Mouse (Mus musculus) CD8-positive naive resting alpha-beta T cell, adult 2 months (primary cell): ENCODE results near the gene Dcst2.

Experiments used
- DNase-seq, 2 experiments: peaks; one replicate each; pipeline ENCODE4 v3.0.0; 2022; ENCODE audit warnings: low read depth in 2 of 2, low spot score in 2 of 2

Gene Dcst2

DNA sequence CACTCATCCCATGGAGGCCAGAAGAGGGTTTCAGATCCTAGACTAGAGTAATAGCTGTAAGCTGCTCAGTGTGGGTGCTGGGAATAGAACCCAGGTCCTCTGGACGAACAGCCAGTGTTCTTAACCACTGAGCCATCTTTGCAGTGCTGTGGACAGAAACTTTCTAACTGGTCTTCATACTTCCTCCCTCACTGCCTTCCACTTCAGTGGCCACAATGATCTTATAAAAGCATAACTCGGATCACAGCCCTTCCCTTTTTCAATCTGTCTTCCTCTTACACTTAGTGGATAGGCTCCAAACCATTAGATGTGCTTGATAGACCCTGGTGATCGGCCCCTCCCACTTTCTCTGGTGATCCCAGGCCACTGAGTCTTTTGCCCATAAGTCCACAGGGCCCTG is 1.5 kb upstream of the Dcst2 start:
- no peak for DNase-seq

DNA sequence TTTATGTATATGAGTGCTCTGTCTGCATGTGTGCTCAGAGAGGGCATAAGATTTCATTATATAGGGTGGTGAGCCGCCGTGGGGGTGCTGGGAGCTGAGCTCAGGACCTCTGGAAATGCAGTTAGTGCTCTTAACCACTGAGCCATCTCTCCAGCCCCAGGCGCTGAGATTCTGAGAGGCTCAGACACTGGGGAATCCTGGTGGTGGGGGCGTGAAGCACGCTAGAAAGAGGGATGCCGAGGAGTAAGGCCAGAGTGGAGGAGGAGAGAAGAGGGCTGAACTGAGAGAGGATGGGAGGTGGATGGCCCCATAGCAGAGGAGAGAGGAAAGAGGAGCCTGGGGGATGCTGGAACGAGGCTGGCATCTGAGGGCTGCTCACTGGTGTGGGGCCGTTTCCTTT is 2.9 kb downstream of the Dcst2 start:
- DNase-seq = no peak

DNA sequence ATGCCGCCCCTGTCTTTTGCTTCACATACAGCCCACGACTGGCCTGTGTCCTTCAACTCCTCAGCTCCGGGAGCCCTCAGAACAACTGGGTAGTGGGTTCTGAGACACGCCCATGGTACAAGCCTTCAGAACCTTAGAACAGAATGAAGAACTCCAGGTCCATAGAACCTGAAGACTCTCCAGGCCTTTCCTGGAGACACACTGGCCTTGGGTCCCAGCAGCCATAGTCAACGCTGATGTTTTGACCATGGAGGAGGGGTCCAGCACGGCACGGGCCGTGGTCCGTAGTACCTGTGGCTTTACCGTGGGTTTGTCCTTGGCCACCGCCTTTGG is 3.3 kb downstream of the Dcst2 start, which contains the start of gene Dcst1:
Dcst1 (minus strand) TSS at position 101 of the 333 bp plus-strand sequence.
- DNase-seq = no peak

DNA sequence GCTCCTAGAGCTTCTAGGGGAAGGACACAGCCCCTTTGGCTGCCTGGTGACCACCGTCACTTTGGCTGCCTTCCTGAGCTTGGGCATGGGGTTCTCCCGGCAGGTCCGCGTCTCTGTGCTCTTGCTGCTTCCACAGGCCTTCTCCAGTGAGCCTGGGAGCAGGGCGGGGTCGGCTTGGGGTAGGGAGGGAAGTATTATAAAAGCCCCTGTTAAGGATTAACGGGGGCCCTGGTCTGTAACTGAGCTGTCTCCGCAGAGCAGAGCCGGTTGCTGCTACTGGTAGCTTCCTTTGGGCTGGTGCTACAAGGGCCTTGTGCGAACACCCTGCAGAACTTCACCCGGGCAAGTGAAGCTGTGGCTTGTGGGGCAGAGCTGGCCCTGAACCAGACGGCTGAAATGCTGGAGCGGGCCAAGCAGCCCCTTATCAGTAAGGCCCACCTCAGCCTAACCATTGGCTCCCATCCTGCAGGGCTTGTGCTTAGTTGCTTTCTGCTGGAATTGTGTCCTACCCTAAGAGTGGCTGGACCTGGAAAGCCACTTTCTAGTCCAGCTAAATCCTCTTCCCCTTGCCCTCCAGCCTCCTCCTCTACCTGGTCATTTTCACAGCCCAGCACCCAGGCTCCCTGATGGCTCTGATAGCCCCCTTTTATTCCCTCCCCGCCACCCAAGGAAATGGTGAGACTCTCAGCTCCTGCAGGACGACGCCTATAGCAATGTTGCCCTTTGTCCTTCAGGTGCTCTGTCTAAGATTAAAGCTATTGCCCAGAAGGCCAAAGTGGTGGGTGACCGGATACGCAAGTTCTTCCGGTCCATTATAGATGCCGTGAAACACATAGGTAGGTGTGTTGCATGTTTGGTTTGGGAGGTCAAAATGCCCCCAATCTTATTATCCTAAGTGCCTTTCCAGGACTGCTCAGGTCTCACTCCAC is 4.0 kb downstream of the Dcst2 start:
- no peak for DNase-seq

DNA sequence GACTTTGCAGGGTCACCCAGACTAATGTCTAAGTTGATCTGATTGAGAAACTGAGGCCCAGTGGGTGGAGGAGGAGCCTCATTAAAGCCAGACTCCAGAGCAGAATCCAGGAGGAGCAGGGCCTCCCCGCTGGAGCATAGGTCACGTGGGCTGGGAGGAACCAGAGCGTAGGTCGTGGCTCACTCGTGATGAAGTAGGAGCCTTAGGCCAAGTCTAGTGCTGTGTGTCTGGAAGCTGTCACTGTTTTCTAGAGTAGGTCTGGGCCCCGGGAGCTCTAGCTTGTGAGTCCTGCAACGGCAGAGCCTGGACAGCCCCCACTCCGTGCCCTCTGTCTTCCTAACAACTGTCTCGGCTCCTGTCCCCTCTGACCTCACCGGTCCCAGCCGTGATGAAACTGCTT is 5.6 kb downstream of the Dcst2 start:
- no peak for DNase-seq

DNA sequence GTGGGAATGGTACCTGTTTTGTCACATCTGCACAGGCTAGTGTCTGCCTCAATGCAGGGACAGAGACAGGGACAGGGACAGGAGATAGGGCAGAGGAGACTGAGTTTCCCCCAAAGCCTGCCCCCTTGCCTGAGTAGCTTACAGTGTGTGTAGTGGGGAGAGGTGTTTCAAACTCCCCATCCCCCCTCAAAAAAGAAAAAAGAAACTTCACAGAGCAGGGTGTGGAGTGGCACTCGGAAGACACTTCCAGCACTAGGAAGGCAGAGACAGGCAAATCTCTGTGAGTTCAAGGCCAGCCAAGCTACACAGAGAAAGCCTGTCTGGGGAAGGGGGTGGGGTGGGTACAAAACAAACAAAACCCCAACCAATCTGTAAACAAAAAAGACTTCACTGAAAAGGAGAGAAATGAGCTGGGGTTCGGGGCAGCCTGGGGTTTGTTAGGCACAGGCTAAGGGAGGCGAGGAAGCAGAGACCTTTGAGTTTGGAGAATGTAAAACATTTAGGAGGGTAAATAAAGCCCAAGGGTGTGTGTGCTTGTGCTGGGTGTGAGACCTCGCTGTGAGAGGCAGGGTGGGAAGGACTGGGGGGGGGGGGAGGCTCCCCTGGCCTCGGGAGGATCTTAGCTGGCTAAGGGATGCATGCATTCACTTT is 11.9 kb downstream of the Dcst2 start:
- DNase-seq = no peak

DNA sequence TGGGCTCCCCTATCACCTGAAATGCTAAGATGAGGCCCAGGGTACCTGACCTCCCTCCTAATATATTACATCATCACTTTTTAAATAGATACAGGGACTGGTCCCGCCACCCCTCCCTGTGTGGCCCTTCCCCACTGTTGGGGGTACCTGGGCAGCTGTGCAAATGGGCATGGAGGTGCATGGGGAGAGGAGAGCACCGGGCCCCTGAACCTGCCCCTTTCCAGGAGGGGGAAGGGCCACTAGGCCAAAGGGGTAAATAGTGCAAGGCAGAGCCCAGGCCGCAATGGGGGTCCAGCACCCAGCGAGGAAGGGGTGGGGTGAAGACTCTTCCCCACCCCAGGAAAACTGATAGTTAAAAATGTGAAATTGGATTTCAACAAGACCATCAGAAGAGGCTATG is 16.1 kb downstream of the Dcst2 start:
- no peak for DNase-seq

DNA sequence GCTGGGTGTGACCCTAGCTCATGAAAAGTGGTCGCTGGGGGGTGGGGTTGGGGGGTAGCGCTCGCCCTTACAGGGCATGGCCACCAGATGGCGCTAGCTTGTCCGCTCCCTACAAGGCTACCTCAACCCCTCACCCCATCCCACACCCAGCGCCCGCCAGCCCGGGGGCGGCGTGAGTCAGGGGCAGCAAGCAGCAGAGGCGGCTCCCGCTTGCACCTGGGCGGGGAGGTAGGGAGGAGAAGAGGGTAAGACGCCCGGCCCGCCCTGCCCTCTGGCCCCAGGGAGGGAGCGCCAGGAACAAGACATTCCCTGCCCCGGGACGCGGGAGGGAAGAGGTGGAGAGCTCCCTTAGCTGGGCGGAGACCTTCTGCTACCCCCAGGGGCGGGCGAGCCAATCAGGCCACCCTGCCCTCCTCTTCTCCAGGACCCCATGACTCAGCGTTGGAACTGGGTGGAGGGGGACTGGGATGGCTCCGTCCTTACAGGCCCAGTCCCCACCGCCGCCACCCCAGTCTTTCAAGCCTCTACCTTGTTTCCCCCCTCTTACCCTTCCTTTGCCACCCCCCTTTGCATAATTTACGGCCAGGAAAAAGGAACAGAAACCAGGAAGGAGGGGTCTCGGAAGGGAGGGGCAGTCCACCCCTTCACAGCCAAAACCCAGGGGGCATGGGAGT is 16.8 kb downstream of the Dcst2 start:
- peak; percentile 49 to 61 for DNase-seq

DNA sequence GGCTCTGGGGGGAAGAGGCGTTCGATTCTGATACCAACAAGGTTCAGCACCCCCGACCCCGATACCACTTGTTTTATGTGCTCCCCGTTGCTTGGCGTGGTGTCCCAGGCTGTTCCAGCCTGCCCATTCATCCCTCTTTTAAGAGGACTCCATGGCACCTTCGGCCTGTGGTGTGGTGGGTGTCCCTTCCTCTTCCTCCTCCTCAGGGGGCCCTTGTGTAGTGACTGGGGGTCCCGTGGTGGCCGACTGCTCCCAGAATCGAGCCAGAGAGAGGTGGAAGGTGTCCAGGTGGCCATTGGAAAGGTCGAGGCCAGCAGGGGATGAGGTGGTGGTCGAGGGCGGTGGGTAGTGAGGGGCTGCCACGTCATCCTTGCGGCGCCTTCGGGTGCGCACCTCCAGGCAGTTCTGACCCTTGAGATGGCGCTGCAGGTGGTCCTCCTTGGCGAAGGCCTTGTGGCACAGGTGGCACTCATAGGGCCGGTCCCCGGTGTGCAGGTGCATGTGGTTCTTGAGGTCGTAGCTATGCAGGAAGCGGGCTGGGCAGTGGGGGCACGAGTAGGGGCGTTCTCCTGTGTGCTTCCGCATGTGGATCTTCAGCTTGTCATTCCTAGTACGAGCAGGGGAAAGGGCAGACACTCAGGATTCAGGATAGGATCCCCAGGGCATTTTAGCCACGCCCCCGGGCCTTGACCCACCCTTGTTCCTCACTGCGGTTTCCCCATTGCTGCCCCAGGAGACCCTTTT is 17.8 kb downstream of the Dcst2 start:
- no peak for DNase-seq

DNA sequence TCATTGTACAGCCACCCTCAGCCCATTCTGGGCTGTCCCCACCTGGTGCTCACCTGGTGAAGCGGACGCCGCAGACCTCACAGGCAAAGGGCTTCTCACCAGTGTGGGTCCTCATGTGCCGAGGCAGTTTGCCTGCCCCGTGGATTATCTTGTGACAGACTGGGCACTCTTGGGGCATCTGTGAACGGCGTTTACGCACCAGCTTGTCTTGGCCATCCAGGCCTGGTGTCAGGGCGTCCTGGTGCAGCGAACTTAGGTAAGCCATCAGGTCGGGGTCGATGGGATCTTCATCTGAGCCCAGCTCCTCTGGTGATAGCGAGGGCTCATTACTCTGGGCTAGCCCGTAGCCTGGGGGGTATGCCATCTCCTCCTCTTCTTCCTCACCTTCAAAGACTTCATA is 18.5 kb downstream of the Dcst2 start:
- no peak for DNase-seq

DNA sequence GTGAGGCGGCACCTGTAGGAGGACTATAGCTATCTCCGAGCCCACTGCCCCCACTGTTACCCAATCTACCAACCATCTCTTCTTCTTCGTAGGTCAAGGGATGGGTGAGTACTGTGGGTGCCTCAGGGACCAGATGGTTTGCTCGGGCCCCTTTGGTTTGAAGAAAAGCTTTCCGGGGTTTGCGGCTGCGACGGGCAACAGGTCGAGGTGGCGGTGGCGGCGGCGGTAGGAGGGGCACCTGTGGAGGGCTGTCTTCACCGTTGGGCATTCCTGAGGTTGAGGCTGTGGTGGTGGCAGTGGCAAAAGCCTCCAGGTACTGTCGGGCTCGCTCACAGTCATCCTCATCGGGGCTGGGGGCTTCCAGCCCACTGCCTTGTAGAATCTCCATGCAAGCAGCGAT is 18.9 kb downstream of the Dcst2 start:
- DNase-seq = no peak

DNA sequence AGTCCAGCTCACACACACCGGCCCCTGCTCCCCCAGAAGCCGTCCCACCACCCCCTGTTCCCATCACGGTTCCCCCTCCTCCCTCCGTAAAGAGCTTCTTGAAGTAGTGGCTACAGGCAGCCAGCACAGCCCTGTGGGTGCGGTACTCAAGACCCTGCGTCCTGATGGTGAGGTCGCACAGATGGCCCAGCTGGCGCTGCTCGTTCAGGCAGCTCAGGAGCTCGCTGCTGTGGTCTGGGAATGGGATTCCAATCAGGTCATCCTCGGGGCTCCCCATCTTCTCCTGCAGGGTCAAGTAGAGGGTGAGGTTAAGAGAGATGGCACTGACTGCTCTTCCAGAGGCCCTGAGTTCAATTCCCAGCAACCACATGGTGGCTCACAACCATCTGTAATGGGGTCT is 19.5 kb downstream of the Dcst2 start:
- no peak for DNase-seq

DNA sequence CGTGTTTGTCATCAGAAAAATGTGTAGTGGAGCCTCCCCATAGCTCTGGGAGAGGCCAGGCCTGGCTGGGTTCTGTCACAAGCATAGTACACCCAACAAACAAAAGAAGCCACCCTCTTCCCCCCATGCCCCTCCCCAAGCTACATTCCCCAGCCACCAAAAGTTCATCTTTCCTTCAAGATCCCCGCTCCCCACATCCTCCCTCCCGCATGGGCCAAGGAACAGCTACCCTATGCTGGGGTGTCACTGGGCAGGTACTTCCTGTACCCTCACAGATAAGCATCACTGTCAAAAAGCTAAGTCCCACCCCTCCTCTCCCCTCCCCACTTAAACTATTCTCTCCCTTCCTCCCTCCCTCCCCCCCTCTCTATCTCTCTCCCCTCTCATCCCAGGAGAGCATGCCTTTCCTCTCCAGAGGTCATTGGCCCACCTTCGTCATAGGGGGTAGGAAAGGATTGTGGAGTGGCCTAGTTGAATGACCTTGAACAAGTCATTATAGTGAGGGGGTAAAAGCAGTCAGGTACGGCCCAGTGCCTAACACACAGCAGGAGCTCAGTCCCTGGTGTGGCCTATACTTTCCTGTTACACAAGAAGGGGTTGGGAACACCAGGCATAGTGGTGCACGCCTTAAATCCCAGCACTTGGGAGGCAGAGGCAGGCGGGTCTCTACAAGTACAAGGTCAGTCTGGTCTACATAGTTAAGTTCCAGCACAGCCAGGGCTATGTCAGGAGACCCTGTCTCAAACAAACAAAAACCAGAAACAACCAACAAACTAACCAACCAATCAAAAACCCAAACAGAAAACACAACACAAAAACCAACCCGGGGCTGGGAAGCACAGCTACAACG is 20.5 kb downstream of the Dcst2 start:
- DNase-seq = no peak

DNA sequence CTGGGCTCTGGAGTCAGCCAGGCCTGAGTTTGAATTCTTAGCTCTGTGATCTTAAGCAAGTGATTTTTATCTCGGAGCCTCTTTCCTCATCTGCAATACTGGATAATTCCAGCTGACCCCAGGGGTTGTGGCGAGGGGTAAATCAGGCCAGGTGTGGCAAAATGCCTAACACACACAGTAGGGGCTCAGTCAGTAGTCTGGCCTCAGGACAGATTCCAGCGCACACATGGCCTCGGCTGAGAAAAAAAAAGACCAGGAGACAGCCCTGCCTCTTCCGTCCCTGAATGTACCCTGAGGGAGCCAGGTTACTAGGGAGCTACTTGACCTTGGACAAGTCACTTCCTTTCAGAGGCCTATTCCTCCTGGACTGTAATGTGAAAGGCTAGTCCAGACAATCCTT is 21.2 kb downstream of the Dcst2 start:
- no peak for DNase-seq

DNA sequence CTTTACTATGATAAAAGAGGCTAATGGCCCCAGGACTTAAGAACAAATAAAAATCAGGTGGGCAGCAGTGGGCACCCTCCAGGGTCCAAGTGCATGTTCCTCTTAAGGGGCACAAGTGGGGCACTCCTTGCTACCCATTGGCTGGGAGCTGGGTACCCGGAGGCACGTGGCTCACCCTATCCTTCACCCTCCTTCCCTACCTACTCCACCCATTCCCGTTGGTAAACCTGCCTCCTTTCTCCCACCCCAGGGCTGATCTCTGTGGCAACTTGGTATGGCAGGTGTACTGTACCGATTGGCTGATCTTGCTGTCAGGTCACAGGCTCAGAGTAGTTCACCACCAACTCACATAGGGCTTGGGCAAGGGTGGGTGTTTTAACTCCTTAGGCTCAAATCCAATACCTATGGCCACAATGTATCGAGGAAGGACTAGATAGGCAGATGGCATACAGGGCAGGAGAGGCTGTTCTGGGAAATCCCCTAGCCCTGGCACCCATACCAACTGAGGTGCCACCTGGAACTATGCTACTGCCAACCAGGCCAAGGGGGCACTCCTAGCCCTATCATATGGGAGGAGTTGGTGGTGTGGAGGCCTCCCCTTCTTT is 22.0 kb downstream of the Dcst2 start:
- no peak for DNase-seq

DNA sequence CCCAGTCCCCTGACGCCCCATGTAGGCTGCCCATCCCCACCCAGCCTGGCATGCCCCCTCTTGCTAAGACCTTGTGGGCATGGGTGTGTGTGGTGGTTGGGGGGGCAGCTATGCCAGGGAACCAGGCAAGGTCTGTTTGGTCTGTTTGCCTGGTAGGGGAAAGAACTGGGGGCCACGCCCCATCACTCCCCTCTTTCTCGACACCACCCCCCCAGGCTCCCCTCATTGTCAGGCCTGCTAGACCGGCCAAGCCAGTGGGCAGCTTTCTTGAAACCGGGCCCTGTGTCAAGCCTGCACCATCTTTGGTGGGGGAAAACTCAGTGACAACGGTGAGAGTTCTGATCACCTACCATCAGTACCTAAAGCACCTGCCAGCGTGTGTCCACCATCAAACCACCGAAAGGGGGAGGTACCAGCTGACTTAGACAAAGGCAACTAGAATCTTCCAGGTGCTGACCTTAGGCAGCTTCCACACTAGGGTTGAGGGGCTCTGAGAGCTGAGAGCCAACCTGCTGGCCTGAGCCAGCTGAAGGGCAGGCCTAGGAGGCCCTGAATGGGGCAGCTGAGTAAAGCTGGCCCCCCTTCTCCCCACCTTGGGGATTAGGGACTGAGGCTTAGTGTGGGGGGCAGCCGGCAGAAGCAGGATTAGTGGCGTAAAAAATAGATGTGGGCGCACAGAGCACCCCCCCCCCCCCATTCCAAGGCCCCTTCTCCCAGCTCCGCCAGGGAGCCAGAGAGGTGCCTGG is 22.7 kb downstream of the Dcst2 start:
- DNase-seq = no peak

DNA sequence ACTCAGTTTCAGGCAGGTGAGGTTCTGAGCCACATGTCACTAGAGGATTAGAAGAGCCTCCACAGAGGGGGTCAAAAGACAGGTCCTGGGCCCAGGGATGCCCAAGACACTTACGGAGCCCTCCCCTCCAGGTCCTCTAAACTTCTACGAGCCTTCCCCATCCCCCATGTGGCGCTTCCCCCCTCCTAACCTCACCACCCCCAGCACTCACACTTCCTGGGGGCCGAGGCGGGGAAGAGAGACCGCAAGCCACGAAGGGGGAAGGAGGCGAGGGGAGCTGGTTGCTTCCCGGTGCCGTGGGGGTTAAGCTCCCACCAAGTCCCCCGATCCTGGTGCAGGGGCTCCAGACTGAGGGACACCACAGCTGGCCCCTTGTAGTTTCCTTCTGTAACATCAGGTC is 23.7 kb downstream of the Dcst2 start:
- no peak for DNase-seq

DNA sequence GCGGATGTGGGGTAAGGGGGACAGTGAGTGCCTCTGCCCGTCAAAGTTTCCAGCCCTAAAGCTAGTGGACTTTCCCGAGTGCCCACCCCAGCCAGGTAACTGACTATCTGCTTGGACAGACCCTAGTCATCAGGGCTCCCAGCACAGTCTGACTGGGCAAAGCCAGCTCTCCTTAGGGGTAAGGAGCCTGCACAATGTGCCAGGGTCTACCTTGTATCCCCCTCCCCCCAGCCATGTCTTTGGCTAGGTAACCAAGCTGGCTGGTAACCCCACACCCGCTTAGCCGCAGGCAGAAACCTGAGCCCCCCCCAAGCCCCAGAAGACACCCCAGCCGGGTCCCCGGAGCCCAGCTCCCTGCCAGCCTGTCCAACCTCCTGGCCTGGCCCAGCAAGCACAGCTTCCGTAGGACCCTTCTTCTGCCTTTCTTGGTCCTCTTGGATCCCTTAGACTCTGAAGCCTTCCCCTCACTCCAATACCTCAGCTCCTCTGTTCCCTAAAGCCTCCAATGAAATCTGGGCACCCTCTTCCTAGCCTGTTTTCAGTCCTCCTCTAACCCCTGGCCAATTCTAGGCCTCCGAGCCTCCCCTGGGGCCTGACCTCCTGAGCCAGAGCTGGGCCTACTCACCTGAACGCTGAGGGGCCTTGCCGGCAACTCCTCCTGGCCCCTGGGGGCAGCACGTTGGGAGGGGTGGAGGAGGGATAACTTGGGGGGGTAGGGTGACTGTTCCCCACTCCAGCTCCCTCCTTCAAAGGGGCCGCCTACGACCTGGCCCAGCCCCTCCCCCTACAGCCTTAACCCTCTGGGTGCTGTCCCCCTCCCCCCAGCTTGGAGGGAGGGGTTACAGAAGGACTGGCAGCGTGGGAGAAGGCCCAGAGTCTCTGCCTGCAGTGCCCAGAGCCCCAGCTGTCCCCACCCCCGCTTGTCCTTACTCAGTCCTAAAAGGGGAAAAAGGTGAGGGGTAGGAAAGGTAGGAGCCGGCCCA is 25.0 kb downstream of the Dcst2 start:
- DNase-seq = no peak
